ENCODE assay signal across 8 mouse cellular contexts in the genomic region with DNA sequence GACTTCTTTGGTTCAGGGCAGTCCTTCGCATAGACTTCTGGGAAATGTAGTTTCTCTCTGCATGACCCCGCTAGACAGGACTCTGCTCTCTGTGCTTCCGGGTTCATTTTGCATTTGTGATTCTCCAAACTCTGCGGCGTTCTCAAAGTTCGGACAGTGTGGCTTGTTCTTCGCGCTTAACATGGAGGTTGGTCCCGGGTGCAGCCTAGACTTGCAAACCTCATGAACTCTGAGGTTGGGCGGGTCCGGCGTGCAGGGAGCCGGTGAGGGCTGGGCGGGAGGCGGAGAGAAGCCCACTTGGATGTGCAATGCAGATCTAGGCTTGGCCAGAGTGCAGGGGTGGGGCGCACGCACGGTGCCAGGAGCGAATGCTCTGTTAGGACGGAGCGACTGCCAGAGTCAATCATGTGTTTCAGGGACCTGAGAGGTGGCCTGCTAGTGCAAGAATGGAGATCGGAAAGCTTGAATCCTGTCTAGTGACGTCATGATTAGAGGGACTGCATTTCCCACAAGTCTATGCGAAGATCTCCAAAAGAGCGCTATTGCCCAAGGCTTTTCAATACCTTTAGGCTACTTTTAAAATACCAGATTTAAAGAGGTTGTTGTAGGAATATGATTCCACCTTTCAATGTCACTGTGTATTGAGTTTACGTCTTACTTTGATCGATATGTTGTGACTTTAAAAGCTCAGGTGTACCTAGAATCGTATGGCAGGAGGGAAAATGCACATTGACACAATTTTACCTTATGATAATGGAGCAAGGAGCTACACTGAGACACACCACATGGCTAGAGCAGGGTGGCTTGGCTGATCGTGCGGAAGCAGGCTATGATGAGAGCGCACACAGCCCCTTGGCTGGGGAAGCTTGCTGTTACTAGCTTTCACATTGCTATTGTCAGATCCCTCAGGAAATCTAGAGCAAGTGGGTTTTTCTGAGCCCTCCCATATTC. TPM values are rescaled to one million over a fixed set of nuclear protein-coding genes. Genes with fewer than 3 reads are reported as not detected.
DNase-seq lines count a peak whose midpoint lies in the region; ATAC-seq and TF ChIP-seq lines count a peak whose summit lies in the region.

A gene (plus strand): TSS at position 31 of the 951 bp plus-strand sequence.

- H3K36me3 ChIP-seq in MEL (ENCODE audit: control insufficient read depth in 1 of 2, insufficient read depth in 2 of 2, low read length in 2 of 2), result no peaks in the 10 kb centered on the region
- H3K36me3 ChIP-seq in forebrain, postnatal 0 days (ENCODE audit: insufficient read depth), result peaks cover 3% of the 10 kb centered on the region; the same call in 1 of the 2 replicates
- H3K36me3 ChIP-seq in lung, embryonic 15.5 days, result 0 out of 2 replicates have a peak, but pooled peaks cover 5% of the 10 kb centered on the region

- no peaks in the 10 kb centered on the region for H3K4me1 ChIP-seq in MEL (ENCODE audit: control insufficient read depth in 1 of 2, insufficient read depth in 2 of 2, low read length in 2 of 2)
- no peaks in the 10 kb centered on the region for H3K4me1 ChIP-seq in forebrain, postnatal 0 days (ENCODE audit: insufficient read depth)
- no peaks in the 10 kb centered on the region for H3K4me1 ChIP-seq in lung, embryonic 15.5 days

- TF ChIP-seq POLR2A in MEL (IDR thresholded peaks at IDR 0.05; ENCODE audit: control insufficient read depth in 1 of 2, insufficient read depth in 1 of 2, low read depth in 1 of 2, low read length in 2 of 2, poor library complexity in 1 of 2), result peak in 1 of 2 experiments; percentile 33; a peak in 2 of 4 replicates

- ATAC-seq in forebrain, postnatal 0 days, result peak; percentile 98
- peak; percentile 95 for ATAC-seq in lung, embryonic 15.5 days (ENCODE audit: borderline replicate concordance, extremely low read depth, low FRiP score, low TSS enrichment)

- H3K9ac ChIP-seq in MEL (ENCODE audit: control insufficient read depth, low read depth, low read length, poor library complexity, severe bottlenecking), result peak within 1 kb of the TSS; percentile 55
- H3K9ac ChIP-seq in forebrain, postnatal 0 days, result peak within 1 kb of the TSS; percentile 78
- peak within 1 kb of the TSS; percentile 66 for H3K9ac ChIP-seq in lung, embryonic 15.5 days

- no peaks in the 10 kb centered on the region for H3K9me3 ChIP-seq in MEL (replicated peaks; ENCODE audit: insufficient read depth, low read length)
- peaks cover 5% of the 10 kb centered on the region; the same call in 1 of the 2 replicates for H3K9me3 ChIP-seq in forebrain, postnatal 0 days (ENCODE audit: low read length)
- H3K9me3 ChIP-seq in lung, embryonic 15.5 days, result no peaks in the 10 kb centered on the region

- peak within 1 kb of the TSS; percentile 53 for H3K27ac ChIP-seq in MEL (ENCODE audit: control insufficient read depth, low read depth, low read length)
- H3K27ac ChIP-seq in forebrain, postnatal 0 days (ENCODE audit: low read depth, low read length), result peak within 1 kb of the TSS; percentile 82
- H3K27ac ChIP-seq in lung, embryonic 15.5 days, result peak within 1 kb of the TSS; percentile 89

- no peaks in the 10 kb centered on the region for H3K27me3 ChIP-seq in MEL (ENCODE audit: control insufficient read depth in 1 of 2, insufficient read depth in 2 of 2, low read length in 2 of 2)
- no peaks in the 10 kb centered on the region for H3K27me3 ChIP-seq in forebrain, postnatal 0 days (ENCODE audit: insufficient read depth, low read length)
- no peaks in the 10 kb centered on the region for H3K27me3 ChIP-seq in lung, embryonic 15.5 days

- no peak for TF ChIP-seq CTCF in MEL (IDR thresholded peaks at IDR 0.05 in 2 of 3, conservative IDR thresholded peaks at IDR 0.05 in 1 of 3; ENCODE audit: control insufficient read depth in 1 of 3, insufficient read depth in 1 of 3, low read depth in 2 of 3, low read length in 3 of 3, poor library complexity in 1 of 3, severe bottlenecking in 1 of 3)
- TF ChIP-seq CTCF in forebrain, postnatal 0 days (IDR thresholded peaks at IDR 0.05; ENCODE audit: low read depth), result no peak

- no peak for TF ChIP-seq RAD21 in MEL (IDR thresholded peaks at IDR 0.05; ENCODE audit: low read depth, low read length)

- no peak for TF ChIP-seq EP300 in MEL (IDR thresholded peaks at IDR 0.05; ENCODE audit: low read depth in 1 of 2, low read length in 2 of 2)

- 4% methylated on average over 31 of the region's 31 CpGs for WGBS in forebrain, postnatal 0 days
- WGBS in lung, embryonic 15.5 days, result 4% methylated on average over 31 of the region's 31 CpGs

- peak within 1 kb of the TSS; percentile 67 to 73 for H3K4me3 ChIP-seq in MEL (ENCODE audit: control insufficient read depth in 1 of 2, insufficient read depth in 1 of 2, low read depth in 2 of 2, low read length in 2 of 2)
- H3K4me3 ChIP-seq in forebrain, postnatal 0 days (ENCODE audit: low read depth, low read length), result peak within 1 kb of the TSS; percentile 86
- H3K4me3 ChIP-seq in lung, embryonic 15.5 days, result peak within 1 kb of the TSS; percentile 73

- H3K4me2 ChIP-seq in forebrain, postnatal 0 days (ENCODE audit: low read depth), result peak within 1 kb of the TSS; percentile 74
- peak within 1 kb of the TSS; percentile 72 for H3K4me2 ChIP-seq in lung, embryonic 15.5 days

- no peaks in the 10 kb centered on the region for H3K79me2 ChIP-seq in MEL (ENCODE audit: control insufficient read depth, insufficient read depth, low read length, poor library complexity)

- DNase-seq in MEL (ENCODE audit: low read depth, low spot score), result peak; percentile 89
- peak; percentile 81 to 84 for DNase-seq in cerebellum, adult 18-20 months
- peak; percentile 83 for DNase-seq in forebrain, postnatal 0 days
- DNase-seq in heart, postnatal 4 days, result peak; percentile 71
- DNase-seq in layer of hippocampus, adult 8-10 months (ENCODE audit: low spot score in 2 of 2), result peak; percentile 74 to 78
- DNase-seq in ovary, adult 18-20 months (ENCODE audit: low spot score), result peak; percentile 66
- peak; percentile 82 for DNase-seq in thymus, postnatal 0 days (ENCODE audit: low spot score)

TF ChIP-seq in MEL, 35 proteins besides CTCF, POLR2A, EP300 and RAD21 (continues in another document):
- TF ChIP-seq MYC (IDR thresholded peaks at IDR 0.05; ENCODE audit: low read depth, low read length) (0 out of 2 replicates have a peak, but pooled peaks have one; percentile 36), GATA1 (IDR thresholded peaks at IDR 0.05; ENCODE audit: low read depth, low read length) (no peak), GABPA (IDR thresholded peaks at IDR 0.05; ENCODE audit: low read depth, low read length) (no peak), MAX (IDR thresholded peaks at IDR 0.05; ENCODE audit: low read length) (no peak), TCF12 (IDR thresholded peaks at IDR 0.05; ENCODE audit: low read depth, low read length) (no peak), ZKSCAN1 (IDR thresholded peaks at IDR 0.05; ENCODE audit: low read depth, low read length) (no peak), ETS1 (IDR thresholded peaks at IDR 0.05; ENCODE audit: low read depth, low read length) (no peak), SIN3A (IDR thresholded peaks at IDR 0.05; ENCODE audit: low read length) (peak; percentile 30; the same call in 1 of the 2 replicates), SMC3 (IDR thresholded peaks at IDR 0.05; ENCODE audit: low read depth, low read length) (no peak), NRF1 (IDR thresholded peaks at IDR 0.05; ENCODE audit: insufficient read depth, low read depth, low read length, poor library complexity, severe bottlenecking) (no peak), ZMIZ1 (IDR thresholded peaks at IDR 0.05; ENCODE audit: low read depth, low read length) (no peak), RCOR1 (IDR thresholded peaks at IDR 0.05; ENCODE audit: low read depth, low read length) (no peak), MAZ (IDR thresholded peaks at IDR 0.05; ENCODE audit: low read depth, low read length) (no peak), KAT2A (conservative IDR thresholded peaks at IDR 0.05; ENCODE audit: low read depth, low read length) (peak; percentile 70), USF2 (IDR thresholded peaks at IDR 0.05; ENCODE audit: borderline replicate concordance in 1 of 2, insufficient read depth in 1 of 2, low read depth in 1 of 2, low read length in 2 of 2) (no peak), CHD2 (IDR thresholded peaks at IDR 0.05; ENCODE audit: low read length) (no peak; the same call in 1 of the 2 replicates), TBP (IDR thresholded peaks at IDR 0.05; ENCODE audit: low read depth, low read length) (0 out of 2 replicates have a peak, but pooled peaks have one; percentile 39), NELFE (IDR thresholded peaks at IDR 0.05; ENCODE audit: low read depth, low read length) (peak; percentile 13; the same call in 1 of the 2 replicates), MXI1 (IDR thresholded peaks at IDR 0.05; ENCODE audit: low read depth, low read length) (peak; percentile 57), TAL1 (IDR thresholded peaks at IDR 0.05; ENCODE audit: low read length) (no peak), ELF1 (IDR thresholded peaks at IDR 0.05; ENCODE audit: low read depth, low read length) (peak; percentile 85), USF1 (IDR thresholded peaks at IDR 0.05; ENCODE audit: low read depth, low read length) (no peak), BHLHE40 (IDR thresholded peaks at IDR 0.05; ENCODE audit: borderline replicate concordance, low read depth, low read length) (no peak), MEF2A (IDR thresholded peaks at IDR 0.05; ENCODE audit: extremely low read depth, insufficient replicate concordance, low read depth, low read length, poor library complexity, severe bottlenecking) (no peak), MAFK (IDR thresholded peaks at IDR 0.05; ENCODE audit: borderline replicate concordance, low read depth, low read length) (no peak), E2F4 (IDR thresholded peaks at IDR 0.05; ENCODE audit: borderline replicate concordance, low read depth, low read length) (no peak), JUND (IDR thresholded peaks at IDR 0.05; ENCODE audit: low read depth, low read length) (no peak), CHD1 (IDR thresholded peaks at IDR 0.05; ENCODE audit: low read depth, low read length) (no peak), HCFC1 (IDR thresholded peaks at IDR 0.05; ENCODE audit: low read depth, low read length) (peak; percentile 91)

RNA-seq across cellular contexts. Expression of the gene that starts here (rescaled TPM):
- total RNA-seq in MEL (2012; rRNA removed), result 0.39 and 0.58 TPM in 2 replicates
- polyA plus RNA-seq in MEL (2012; ENCODE audit: insufficient read depth in 1 of 2, insufficient read length in 2 of 2, low read depth in 1 of 2, low replicate concordance in 2 of 2, missing spikeins in 1 of 2), result under 1 TPM in 1 of 2 experiments, not detected in 1; 0.77 TPM
- 14.5 and 14.7 TPM in 2 replicates for total RNA-seq in forebrain, postnatal 0 days (2014; rRNA removed)
- polyA plus RNA-seq in forebrain, postnatal 0 days (2015; fragmentation: Nextera tagmentation; extraction: Ambion mirVana), result 7.4 and 8.7 TPM in 2 replicates
- 1 to 10 TPM; 1.7 to 2.3 TPM for total RNA-seq in heart, postnatal 4 days (2021)
- total RNA-seq in layer of hippocampus, adult 8-10 months (2022), result 1 to 10 TPM; 7.6 to 9.3 (median 8.5) TPM
- polyA plus RNA-seq in lung, embryonic 15.5 days (2015; fragmentation: Nextera tagmentation; extraction: Ambion mirVana), result 7.6 and 8.7 TPM in 2 replicates
- polyA plus RNA-seq in thymus, postnatal 0 days (2015; fragmentation: Nextera tagmentation; extraction: Ambion mirVana), result 6.8 and 7.9 TPM in 2 replicates

Comparison
In these comparisons a context has a peak if more than half of its experiments do, and no peak if none do; other contexts are left out.
1. Peak in every context shown above with its lines: DNase-seq, ATAC-seq, H3K4me3 ChIP-seq and H3K27ac ChIP-seq.
2. Peak in DNase-seq, H3K4me3 ChIP-seq, H3K27ac ChIP-seq and H3K9ac ChIP-seq in MEL; RNA of the gene not detected or under 1 TPM.